Mouse (Mus musculus) midbrain, postnatal 0 days (tissue): Measurements from ENCODE around the gene Fat3. TPM values are rescaled to one million over a fixed set of nuclear protein-coding genes. Genes with fewer than 3 reads are reported as not detected.

Source experiments
- ATAC-seq: fragments of 200-750 bp; cut with Nextera tagmentation; 2 replicates; pipeline ENCODE4 v1.8.0; 2017; ENCODE audit warnings: moderate number of reproducible peaks, mild to moderate bottlenecking, moderate TSS enrichment, moderate library complexity; ENCODE audit not compliant: low FRiP score
- DNase-seq: peaks from one replicate; pipeline ENCODE4 v3.0.0-alpha.2; 2015; ENCODE audit warnings: low spot score
- H3K27ac ChIP-seq: fragments of 300-500 bp; sonication (generic); 2 replicates; pipeline ENCODE4 v1.5.1; 2014; ENCODE audit warnings: low read depth, mild to moderate bottlenecking, low read length, mixed read lengths
- H3K27me3 ChIP-seq: fragments of 300-500 bp; sonication (generic); 2 replicates; pipeline ENCODE4 v1.6.1; 2014; ENCODE audit warnings: low read length, control low read depth, mixed read lengths; ENCODE audit not compliant: insufficient read depth
- H3K36me3 ChIP-seq: fragments of 300-500 bp; sonication (generic); 2 replicates; pipeline ENCODE4 v1.6.1; 2014; ENCODE audit warnings: low read length, control low read depth, mixed read lengths; ENCODE audit not compliant: insufficient read depth
- H3K4me1 ChIP-seq: fragments of 300-500 bp; sonication (generic); 2 replicates; pipeline ENCODE4 v1.6.1; 2014; ENCODE audit warnings: mild to moderate bottlenecking, control low read depth, antibody characterized with exemption, low read length, mixed read lengths; ENCODE audit not compliant: insufficient read depth
- H3K4me2 ChIP-seq: fragments of 300-500 bp; sonication (generic); 2 replicates; pipeline ENCODE4 v1.6.1; 2014; ENCODE audit warnings: low read depth, mild to moderate bottlenecking, low read length, mixed read lengths; ENCODE audit not compliant: poor library complexity, severe bottlenecking
- H3K4me3 ChIP-seq: fragments of 300-500 bp; sonication (generic); 2 replicates; pipeline ENCODE4 v1.5.1; 2014; ENCODE audit warnings: low read depth, mild to moderate bottlenecking, low read length, moderate library complexity
- H3K9ac ChIP-seq: fragments of 300-500 bp; sonication (generic); replicated peaks from 2 replicates; pipeline ENCODE4 v1.6.1; 2014; ENCODE audit warnings: mild to moderate bottlenecking, low read length, moderate library complexity, mixed read lengths; ENCODE audit not compliant: poor library complexity, severe bottlenecking
- H3K9me3 ChIP-seq: fragments of 300-500 bp; sonication (generic); 2 replicates; pipeline ENCODE4 v1.6.1; 2016; ENCODE audit warnings: low read length, control low read depth
- CTCF ChIP-seq: IDR thresholded peaks from 2 replicates; pipeline ENCODE4 v1.5.1; 2016; ENCODE audit warnings: antibody characterized with exemption, mild to moderate bottlenecking
- WGBS: fragments of 180-500 bp; shearing (Covaris S2); extraction: QIAGEN DNeasy Blood & Tissue Kit; methylation state at CpG from one replicate; pipeline ENCODE4 v1.1.7; 2014; 5-methylcytosine and 5-hydroxymethylcytosine counted together
- polyA plus RNA-seq: library from polyadenylated mRNA; unstranded; fragments of >200 nt; fragmentation: Nextera tagmentation; extraction: Ambion mirVana; gene quantifications from 2 replicates; pipeline ENCODE4 v1.2.1, GENCODE M21; 2015
- total RNA-seq: library from RNA; depleted of rRNA; stranded (reverse); fragments of >200 nt; gene quantifications from 2 replicates; pipeline ENCODE4 v1.2.3, GENCODE M21; 2014

Fat3 gene
- total and polyA plus RNA-seq, 2 experiments from 2014 or later: 7.6 to 63.7 TPM

GRCm38 (mm10) chr9:16305396-16306086, 195.5 kb downstream of the Fat3 start:
- no peak for ATAC-seq
- WGBS: 62% methylated on average over 2 of the region's 2 CpGs

GRCm38 (mm10) chr9:16304949-16305348, 196.1 kb downstream of the Fat3 start:
- Histone ChIP-seq H3K4me3 (no peak overlapping the region), H3K27me3 (no peaks in the 10 kb centered on the region), H3K9ac (no peak overlapping the region), H3K4me2 (no peak overlapping the region), H3K4me1 (0 out of 2 replicates have a peak, but pooled peaks cover 8% of the 10 kb centered on the region), H3K36me3 (no peaks in the 10 kb centered on the region), H3K27ac (no peak overlapping the region), H3K9me3 (no peaks in the 10 kb centered on the region)
- no peak for DNase-seq
- TF ChIP-seq CTCF: no peak
- no peak for ATAC-seq
- WGBS: 52% methylated on average over 2 of the region's 2 CpGs

More at GRCm38 (mm10) chr9:16305396-16306086, 195.5 kb downstream of the Fat3 start:
- Histone ChIP-seq H3K4me1 (0 out of 2 replicates have a peak, but pooled peaks cover 8% of the 10 kb centered on the region), H3K9me3 (no peaks in the 10 kb centered on the region), H3K9ac (no peak overlapping the region), H3K27me3 (no peaks in the 10 kb centered on the region), H3K4me3 (no peak overlapping the region), H3K27ac (no peak overlapping the region), H3K4me2 (no peak overlapping the region), H3K36me3 (no peaks in the 10 kb centered on the region)
- no peak for DNase-seq
- no peak for TF ChIP-seq CTCF

- TF ChIP-seq CTCF: no peak
- Histone ChIP-seq H3K9me3 (no peaks in the 10 kb centered on the region), H3K27me3 (no peaks in the 10 kb centered on the region), H3K36me3 (no peaks in the 10 kb centered on the region), H3K4me1 (peaks cover 15% of the 10 kb centered on the region; the same call in 1 of the 2 replicates), H3K4me2 (no peak overlapping the region), H3K9ac (no peak overlapping the region), H3K27ac (no peak overlapping the region), H3K4me3 (no peak overlapping the region)
- no peak for DNase-seq
- no peak for ATAC-seq
- WGBS: 70% methylated on average over 3 of the region's 3 CpGs
Observed at GRCm38 (mm10) chr9:16302484-16302883, 198.6 kb downstream of the Fat3 start.

GRCm38 (mm10) chr9:16297935-16298334, 203.2 kb downstream of the Fat3 start:
- Histone ChIP-seq H3K4me1 (peaks cover 8% of the 10 kb centered on the region; the same call in 1 of the 2 replicates), H3K36me3 (no peaks in the 10 kb centered on the region), H3K27ac (no peak overlapping the region), H3K4me3 (no peak overlapping the region), H3K9me3 (no peaks in the 10 kb centered on the region), H3K27me3 (no peaks in the 10 kb centered on the region), H3K4me2 (no peak overlapping the region), H3K9ac (no peak overlapping the region)
- no peak for TF ChIP-seq CTCF
- DNase-seq (no peak), ATAC-seq (no peak)
- 46% methylated on average over 3 of the region's 3 CpGs for WGBS

- peak; percentile 46 for DNase-seq
Observed at GRCm38 (mm10) chr9:16293928-16294806, 206.9 kb downstream of the Fat3 start.

More at GRCm38 (mm10) chr9:16293928-16294806, 206.9 kb downstream of the Fat3 start:
- ATAC-seq: no peak
- Histone ChIP-seq H3K4me3 (no peak overlapping the region), H3K9ac (no peak overlapping the region), H3K9me3 (no peaks in the 10 kb centered on the region), H3K27ac (peak overlapping the region; percentile 38; the same call in 1 of the 2 replicates), H3K27me3 (no peaks in the 10 kb centered on the region), H3K4me2 (no peak overlapping the region), H3K4me1 (peaks cover 7% of the 10 kb centered on the region; the same call in 1 of the 2 replicates), H3K36me3 (no peaks in the 10 kb centered on the region)
- 32% methylated on average over 6 of the region's 6 CpGs for WGBS
- TF ChIP-seq CTCF: no peak
